Mouse (Mus musculus) c-Kit-positive CD71-positive TER-119-negative erythroid progenitor cells, embryonic 14.5 days (primary cell): Measurements from ENCODE around the gene Vmac.

Experiments
- DNase-seq: peaks from one replicate; pipeline ENCODE4 v3.0.0-alpha.2; 2013; ENCODE audit warnings: low read depth

Vmac gene

GRCm38 (mm10) chr17:56717363-56718058 lies at the start of gene Vmac, which contains the start of gene Ndufa11:
Gene Vmac, minus strand, starts transcription at chr17:56718022.
Gene Ndufa11, plus strand, starts transcription at chr17:56717767.
- peak; percentile 98 for DNase-seq

- no peak for DNase-seq
Measured at GRCm38 (mm10) chr17:56766631-56767405, 49.0 kb upstream of the Vmac start.

- no peak for DNase-seq
Measured at GRCm38 (mm10) chr17:56765431-56765830, 47.6 kb upstream of the Vmac start.

- DNase-seq: peak; percentile 84
Measured at GRCm38 (mm10) chr17:56764474-56765354, 46.9 kb upstream of the Vmac start, which contains the start of gene Dus3l. Gene Dus3l, plus strand, starts transcription at chr17:56764757.

- DNase-seq: no peak
Measured at GRCm38 (mm10) chr17:56763741-56764250, 46.0 kb upstream of the Vmac start.

GRCm38 (mm10) chr17:56762769-56763731 lies 45.2 kb upstream of the Vmac start:
- peak; percentile 95 for DNase-seq

- DNase-seq: peak; percentile 94
Measured at GRCm38 (mm10) chr17:56761991-56762410, 44.2 kb upstream of the Vmac start.

- no peak for DNase-seq
Measured at GRCm38 (mm10) chr17:56761077-56761476, 43.3 kb upstream of the Vmac start.

- no peak for DNase-seq
Measured at GRCm38 (mm10) chr17:56759261-56759660, 41.4 kb upstream of the Vmac start.

GRCm38 (mm10) chr17:56758132-56758531 lies 40.3 kb upstream of the Vmac start:
- DNase-seq: peak; percentile 66

GRCm38 (mm10) chr17:56757416-56758123 lies 39.7 kb upstream of the Vmac start, which contains the start of gene Nrtn:
Gene Nrtn, minus strand, starts transcription at chr17:56757530.
- DNase-seq: peak; percentile 70

- DNase-seq: no peak
Measured at GRCm38 (mm10) chr17:56756703-56757399, 39.0 kb upstream of the Vmac start.

- no peak for DNase-seq
Measured at GRCm38 (mm10) chr17:56754271-56755185, 36.7 kb upstream of the Vmac start.

GRCm38 (mm10) chr17:56753452-56753851 lies 35.6 kb upstream of the Vmac start:
- DNase-seq: no peak

GRCm38 (mm10) chr17:56751404-56752072 lies 33.7 kb upstream of the Vmac start:
- DNase-seq: no peak

- no peak for DNase-seq
Measured at GRCm38 (mm10) chr17:56744173-56744572, 26.4 kb upstream of the Vmac start.

GRCm38 (mm10) chr17:56740788-56741160 lies 23.0 kb upstream of the Vmac start:
- DNase-seq: no peak
